Mouse (Mus musculus): ENCODE results near the gene Ntn1. TPM values are rescaled to one million over a fixed set of nuclear protein-coding genes. Genes with fewer than 3 reads are reported as not detected.

The Ntn1 gene
- polyA plus RNA-seq, 1 experiment from 2014 or later: 6.7 TPM

DNA sequence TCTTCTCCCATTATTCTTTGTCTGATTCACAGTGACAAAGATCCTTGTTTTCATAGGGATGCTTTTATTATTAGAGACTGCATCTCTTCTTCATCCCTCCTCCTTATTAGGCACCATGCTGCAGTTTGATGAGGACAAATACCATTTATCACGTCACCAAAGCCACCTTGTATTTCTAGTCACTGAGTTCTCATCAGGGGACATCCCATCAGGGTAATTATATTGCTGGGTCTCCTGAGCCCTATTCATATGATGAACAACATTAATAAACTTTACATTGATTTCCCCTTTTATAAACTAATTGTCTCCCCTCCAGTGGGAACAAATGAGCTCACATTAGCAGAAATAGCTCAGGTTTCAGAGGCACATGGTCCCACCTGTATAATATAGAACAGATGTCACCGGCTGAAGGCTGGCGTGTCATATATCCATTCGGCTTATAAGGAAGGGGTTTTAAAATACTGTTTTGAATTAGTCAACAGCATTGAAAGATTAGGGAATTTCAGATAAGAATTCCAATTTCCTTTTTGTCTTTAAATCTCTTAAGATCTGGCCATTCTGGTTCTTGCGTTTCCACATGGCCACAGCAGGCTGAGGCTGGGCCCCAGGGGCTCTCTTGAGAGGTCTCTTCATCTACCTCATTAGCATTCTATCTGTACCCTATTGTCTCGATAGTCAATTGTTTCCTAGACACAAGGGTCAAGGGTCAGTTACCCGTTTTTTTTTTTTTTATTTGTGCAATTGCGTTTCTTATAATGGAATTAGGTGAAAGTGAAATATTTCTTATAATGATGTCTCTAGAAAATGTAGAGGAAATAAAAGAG, 25.1 kb upstream of the Ntn1 start:
- ATAC-seq (replicated peaks; ENCODE audit: low FRiP score, low TSS enrichment, low read depth) (no peak), DNase-seq (ENCODE audit: low spot score) (no peak)
- Histone ChIP-seq H3K9ac (ENCODE audit: low read length) (no peak overlapping the region), H3K27me3 (replicated peaks; ENCODE audit: control insufficient read depth, insufficient read depth, low read length) (no peaks in the 10 kb centered on the region), H3K36me3 (ENCODE audit: control insufficient read depth, insufficient read depth, low read length) (no peaks in the 10 kb centered on the region), H3K27ac (ENCODE audit: low read depth) (no peak overlapping the region), H3K9me3 (ENCODE audit: control insufficient read depth, low read length) (no peaks in the 10 kb centered on the region), H3K4me3 (ENCODE audit: low read depth, low read length) (no peak overlapping the region), H3K4me2 (ENCODE audit: low read length) (no peak overlapping the region), H3K4me1 (replicated peaks; ENCODE audit: control insufficient read depth, insufficient read depth, low read length) (no peaks in the 10 kb centered on the region)
- 63% methylated on average over 8 of the region's 8 CpGs for WGBS

DNA sequence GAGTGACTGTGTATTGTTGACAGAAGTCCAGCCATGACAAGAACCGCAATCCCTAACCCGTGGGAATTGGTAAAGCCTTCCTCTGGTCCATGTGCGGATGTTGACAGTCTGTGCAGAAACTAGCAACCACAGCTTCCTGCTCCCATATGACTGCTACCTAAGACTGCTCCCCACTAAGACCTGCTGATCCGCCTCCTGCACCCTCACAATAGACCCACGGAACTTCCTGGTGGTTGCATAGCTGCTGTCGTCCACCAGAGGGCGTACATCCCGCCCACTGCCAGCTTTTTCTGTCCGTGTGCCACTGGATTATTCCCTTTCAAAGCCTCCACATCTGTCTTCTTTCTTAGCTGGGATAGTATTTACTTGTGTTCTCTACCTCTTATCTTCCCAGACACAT, 17.2 kb upstream of the Ntn1 start:
- Histone ChIP-seq H3K4me1 (replicated peaks; ENCODE audit: control insufficient read depth, insufficient read depth, low read length) (no peaks in the 10 kb centered on the region), H3K27me3 (replicated peaks; ENCODE audit: control insufficient read depth, insufficient read depth, low read length) (no peaks in the 10 kb centered on the region), H3K4me3 (ENCODE audit: low read depth, low read length) (no peak overlapping the region), H3K9ac (ENCODE audit: low read length) (no peak overlapping the region), H3K4me2 (ENCODE audit: low read length) (no peak overlapping the region), H3K36me3 (ENCODE audit: control insufficient read depth, insufficient read depth, low read length) (no peaks in the 10 kb centered on the region), H3K9me3 (ENCODE audit: control insufficient read depth, low read length) (peaks cover 6% of the 10 kb centered on the region), H3K27ac (ENCODE audit: low read depth) (no peak overlapping the region)
- 48% methylated on average over 9 of the region's 9 CpGs for WGBS
- ATAC-seq (replicated peaks; ENCODE audit: low FRiP score, low TSS enrichment, low read depth) (no peak), DNase-seq (ENCODE audit: low spot score) (no peak)

DNA sequence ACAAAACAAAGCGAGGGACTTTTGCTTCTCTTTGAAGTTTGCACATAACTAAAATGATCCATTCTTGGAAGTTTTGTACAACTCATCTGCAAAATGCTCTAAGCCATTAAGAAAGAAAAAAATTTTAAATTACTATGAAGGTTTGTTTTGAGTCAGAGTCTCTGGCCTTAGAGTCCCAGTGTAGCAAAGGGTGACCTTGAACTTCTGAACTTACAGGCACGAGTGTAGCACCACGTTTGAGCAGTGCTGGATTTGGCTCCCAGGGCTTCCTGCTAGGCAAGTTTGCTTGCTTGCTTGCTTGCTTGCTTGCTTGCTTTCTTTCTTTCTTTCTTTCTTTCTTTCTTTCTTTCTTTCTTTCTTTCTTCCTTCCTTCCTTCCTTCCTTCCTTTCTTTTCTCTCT, 16.4 kb upstream of the Ntn1 start:
- Histone ChIP-seq H3K9ac (ENCODE audit: low read length) (no peak overlapping the region), H3K36me3 (ENCODE audit: control insufficient read depth, insufficient read depth, low read length) (no peaks in the 10 kb centered on the region), H3K27me3 (replicated peaks; ENCODE audit: control insufficient read depth, insufficient read depth, low read length) (no peaks in the 10 kb centered on the region), H3K4me3 (ENCODE audit: low read depth, low read length) (no peak overlapping the region), H3K27ac (ENCODE audit: low read depth) (no peak overlapping the region), H3K4me2 (ENCODE audit: low read length) (no peak overlapping the region), H3K4me1 (replicated peaks; ENCODE audit: control insufficient read depth, insufficient read depth, low read length) (no peaks in the 10 kb centered on the region), H3K9me3 (ENCODE audit: control insufficient read depth, low read length) (peaks cover 6% of the 10 kb centered on the region)
- 61% methylated on average over 3 of the region's 3 CpGs for WGBS
- ATAC-seq (replicated peaks; ENCODE audit: low FRiP score, low TSS enrichment, low read depth) (no peak), DNase-seq (ENCODE audit: low spot score) (no peak)

DNA sequence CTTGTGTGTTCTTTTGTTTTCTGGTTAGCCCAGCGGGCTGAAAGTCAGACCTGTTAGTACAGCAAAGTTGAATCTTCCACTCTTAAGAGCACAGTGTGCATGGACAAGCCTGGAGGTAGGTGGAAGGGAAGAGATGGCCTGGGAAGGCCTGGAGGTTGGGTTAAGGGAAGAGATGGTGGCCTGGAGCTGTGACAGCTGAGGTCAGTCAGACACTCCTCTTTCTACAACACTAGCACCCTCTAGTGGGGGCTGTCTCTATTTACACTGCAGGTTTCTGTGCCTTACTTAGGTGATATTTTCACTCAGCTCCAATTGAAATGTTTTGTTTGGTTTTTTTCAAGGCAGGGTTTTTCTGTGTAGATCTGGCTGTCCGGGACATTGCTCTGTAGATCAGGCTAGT, 7.5 kb upstream of the Ntn1 start:
- no peak overlapping the region for H3K9ac ChIP-seq (ENCODE audit: low read length)
- no peak overlapping the region for H3K27ac ChIP-seq (ENCODE audit: low read depth)
- peak; percentile 84 for DNase-seq (ENCODE audit: low spot score)
- no peaks in the 10 kb centered on the region for H3K9me3 ChIP-seq (ENCODE audit: control insufficient read depth, low read length)
- 52% methylated on average over 2 of the region's 2 CpGs for WGBS
- no peaks in the 10 kb centered on the region for H3K27me3 ChIP-seq (replicated peaks; ENCODE audit: control insufficient read depth, insufficient read depth, low read length)
- H3K36me3 ChIP-seq (ENCODE audit: control insufficient read depth, insufficient read depth, low read length): no peaks in the 10 kb centered on the region
- H3K4me2 ChIP-seq (ENCODE audit: low read length): no peak overlapping the region
- ATAC-seq (replicated peaks; ENCODE audit: low FRiP score, low TSS enrichment, low read depth): no peak
- no peak overlapping the region for H3K4me3 ChIP-seq (ENCODE audit: low read depth, low read length)
- no peaks in the 10 kb centered on the region for H3K4me1 ChIP-seq (replicated peaks; ENCODE audit: control insufficient read depth, insufficient read depth, low read length)

DNA sequence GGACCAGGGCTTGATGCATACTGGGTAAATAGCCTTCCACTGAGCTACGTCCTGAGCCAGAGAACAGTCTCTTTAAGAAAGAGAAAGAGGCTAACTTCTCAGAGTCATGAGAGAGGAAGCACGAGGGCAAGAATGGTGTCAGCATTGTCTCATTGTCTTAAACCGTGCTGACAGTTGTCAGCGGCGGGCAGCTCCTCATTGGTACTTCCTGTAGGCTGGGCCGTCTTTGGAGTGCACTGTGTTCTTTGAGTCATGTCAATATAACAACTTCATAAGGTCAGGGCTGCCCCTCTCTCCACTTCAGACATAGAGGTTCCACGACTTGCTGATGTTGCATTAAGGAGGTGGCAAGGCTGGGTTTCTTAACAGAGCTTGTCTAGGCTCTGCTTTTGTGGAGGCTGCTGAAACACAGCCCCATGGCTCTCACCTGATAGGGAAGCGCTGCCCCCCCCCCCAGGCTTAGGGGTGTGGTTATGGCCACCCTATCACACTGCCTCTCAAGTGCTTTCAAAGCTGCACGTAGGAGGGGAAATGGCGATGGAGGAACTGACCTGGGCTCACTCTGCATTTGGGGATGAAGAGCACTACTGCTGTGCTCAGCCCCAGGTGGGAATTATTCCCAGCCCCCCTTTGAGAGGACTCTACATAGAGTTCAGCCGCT, 6.8 kb upstream of the Ntn1 start:
- H3K36me3 ChIP-seq (ENCODE audit: control insufficient read depth, insufficient read depth, low read length): no peaks in the 10 kb centered on the region
- no peak overlapping the region for H3K9ac ChIP-seq (ENCODE audit: low read length)
- no peaks in the 10 kb centered on the region for H3K27me3 ChIP-seq (replicated peaks; ENCODE audit: control insufficient read depth, insufficient read depth, low read length)
- DNase-seq (ENCODE audit: low spot score): no peak
- ATAC-seq (replicated peaks; ENCODE audit: low FRiP score, low TSS enrichment, low read depth): no peak
- H3K9me3 ChIP-seq (ENCODE audit: control insufficient read depth, low read length): no peaks in the 10 kb centered on the region
- 68% methylated on average over 11 of the region's 11 CpGs for WGBS
- no peak overlapping the region for H3K4me2 ChIP-seq (ENCODE audit: low read length)
- no peak overlapping the region for H3K4me3 ChIP-seq (ENCODE audit: low read depth, low read length)
- no peak overlapping the region for H3K27ac ChIP-seq (ENCODE audit: low read depth)
- H3K4me1 ChIP-seq (replicated peaks; ENCODE audit: control insufficient read depth, insufficient read depth, low read length): no peaks in the 10 kb centered on the region

DNA sequence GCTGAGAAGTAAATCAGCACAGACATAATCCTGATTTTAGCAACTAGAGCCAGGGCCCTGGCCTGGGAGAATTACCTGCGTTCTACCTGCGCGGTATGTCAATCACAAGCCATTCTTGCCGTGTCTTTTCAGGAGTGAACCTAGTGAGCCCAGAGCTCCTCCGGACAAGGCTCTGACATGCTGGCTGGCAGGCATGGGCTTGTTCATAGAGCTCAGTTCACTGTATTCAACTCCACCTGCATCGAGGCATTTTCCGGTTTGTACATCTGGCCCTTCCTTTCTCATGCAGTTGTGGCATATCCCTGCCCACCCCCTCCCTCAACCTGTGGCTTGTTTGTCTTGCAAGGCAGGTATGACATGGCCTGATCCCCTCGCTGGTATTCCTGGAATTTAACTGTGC, 5.0 kb upstream of the Ntn1 start:
- WGBS: 84% methylated on average over 8 of the region's 8 CpGs
- DNase-seq (ENCODE audit: low spot score): no peak

DNA sequence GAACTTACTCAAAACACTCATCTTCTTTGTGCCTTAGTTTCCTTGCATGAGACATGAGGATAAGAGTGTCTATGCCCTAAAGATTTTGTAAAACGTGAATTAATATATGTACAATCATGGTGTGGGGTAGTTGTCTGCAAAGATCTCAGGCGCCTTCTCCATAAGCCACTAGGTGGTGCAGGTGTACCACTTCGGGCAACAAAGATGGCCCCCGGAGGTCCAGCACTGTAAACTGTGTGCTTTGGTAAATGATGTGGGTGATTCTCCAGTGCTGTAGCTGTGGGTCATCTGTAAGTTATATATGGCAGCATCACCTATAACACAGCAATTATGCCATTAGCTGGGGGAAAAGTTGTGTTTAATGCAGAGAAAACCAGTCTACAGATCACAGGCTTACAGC, 3.6 kb upstream of the Ntn1 start:
- DNase-seq (ENCODE audit: low spot score) (no peak), ATAC-seq (replicated peaks; ENCODE audit: low FRiP score, low TSS enrichment, low read depth) (no peak)
- WGBS: 64% methylated on average over 4 of the region's 4 CpGs
- Histone ChIP-seq H3K4me1 (replicated peaks; ENCODE audit: control insufficient read depth, insufficient read depth, low read length) (no peaks in the 10 kb centered on the region), H3K9ac (ENCODE audit: low read length) (no peak overlapping the region), H3K9me3 (ENCODE audit: control insufficient read depth, low read length) (no peaks in the 10 kb centered on the region), H3K4me2 (ENCODE audit: low read length) (no peak overlapping the region), H3K27me3 (replicated peaks; ENCODE audit: control insufficient read depth, insufficient read depth, low read length) (peaks cover 26% of the 10 kb centered on the region), H3K4me3 (ENCODE audit: low read depth, low read length) (no peak overlapping the region), H3K36me3 (ENCODE audit: control insufficient read depth, insufficient read depth, low read length) (no peaks in the 10 kb centered on the region), H3K27ac (ENCODE audit: low read depth) (no peak overlapping the region)

More for the DNA sequence above, 5.0 kb upstream of the Ntn1 start:
- no peak overlapping the region for H3K4me3 ChIP-seq (ENCODE audit: low read depth, low read length)
- H3K36me3 ChIP-seq (ENCODE audit: control insufficient read depth, insufficient read depth, low read length): no peaks in the 10 kb centered on the region
- H3K9me3 ChIP-seq (ENCODE audit: control insufficient read depth, low read length): no peaks in the 10 kb centered on the region
- H3K4me1 ChIP-seq (replicated peaks; ENCODE audit: control insufficient read depth, insufficient read depth, low read length): no peaks in the 10 kb centered on the region
- no peak overlapping the region for H3K27ac ChIP-seq (ENCODE audit: low read depth)
- peaks cover 12% of the 10 kb centered on the region for H3K27me3 ChIP-seq (replicated peaks; ENCODE audit: control insufficient read depth, insufficient read depth, low read length)
- no peak overlapping the region for H3K9ac ChIP-seq (ENCODE audit: low read length)
- H3K4me2 ChIP-seq (ENCODE audit: low read length): no peak overlapping the region
- ATAC-seq (replicated peaks; ENCODE audit: low FRiP score, low TSS enrichment, low read depth): no peak

DNA sequence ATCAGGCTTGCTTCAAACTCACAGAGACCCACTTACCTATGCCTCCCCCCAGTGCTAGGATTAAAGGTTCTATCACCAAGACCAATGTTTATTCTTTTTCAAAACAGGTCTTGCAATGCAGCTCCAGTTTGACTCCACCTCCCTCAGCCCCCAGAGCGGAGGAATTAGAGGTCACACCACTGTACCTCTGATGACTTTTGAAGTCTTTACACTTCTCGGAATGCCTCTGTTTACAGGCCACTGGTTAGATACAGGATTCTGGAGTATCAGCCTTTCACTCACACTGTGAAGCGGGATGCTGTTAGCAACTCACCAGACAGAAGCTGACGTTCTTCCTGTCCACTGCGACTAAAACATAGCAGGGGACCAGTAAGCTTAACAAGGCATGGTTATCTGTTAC, 805 bp upstream of the Ntn1 start:
- H3K36me3 ChIP-seq (ENCODE audit: control insufficient read depth, insufficient read depth, low read length): no peaks in the 10 kb centered on the region
- H3K4me3 ChIP-seq (ENCODE audit: low read depth, low read length): no peak overlapping the region
- DNase-seq (ENCODE audit: low spot score) (peak; percentile 55), ATAC-seq (replicated peaks; ENCODE audit: low FRiP score, low TSS enrichment, low read depth) (no peak)
- no peaks in the 10 kb centered on the region for H3K4me1 ChIP-seq (replicated peaks; ENCODE audit: control insufficient read depth, insufficient read depth, low read length)
- no peaks in the 10 kb centered on the region for H3K9me3 ChIP-seq (ENCODE audit: control insufficient read depth, low read length)
- 30% methylated on average over 5 of the region's 5 CpGs for WGBS
- no peak overlapping the region for H3K27ac ChIP-seq (ENCODE audit: low read depth)
- H3K4me2 ChIP-seq (ENCODE audit: low read length): no peak overlapping the region
- no peak overlapping the region for H3K9ac ChIP-seq (ENCODE audit: low read length)
- H3K27me3 ChIP-seq (replicated peaks; ENCODE audit: control insufficient read depth, insufficient read depth, low read length): peaks cover 41% of the 10 kb centered on the region

Data from intestine, embryonic 14.5 days (tissue).